Comparison of ENCODE assay signal across 8 mouse cellular contexts in genomic region chr4:136247729-136248463, GRCm38 (mm10). TPM values are rescaled to one million over a fixed set of nuclear protein-coding genes. Genes with fewer than 3 reads are reported as not detected.
A peak's percentile ranks its signal among the peaks of the same experiment; 100 is the strongest.
DNase-seq lines count a peak whose midpoint lies in the region; ATAC-seq and TF ChIP-seq lines count a peak whose summit lies in the region.

Gene Tcea3, plus strand, starts transcription at chr4:136247729.

- peaks cover 12% of the 10 kb centered on the region for H3K27me3 ChIP-seq in intestine, embryonic 15.5 days (replicated peaks)
- peaks cover 94% of the 10 kb centered on the region for H3K27me3 ChIP-seq in liver, embryonic 15.5 days
- peaks cover 61% of the 10 kb centered on the region for H3K27me3 ChIP-seq in neural tube, embryonic 15.5 days (replicated peaks)

- peak within 1 kb of the TSS; percentile 99 for H3K4me2 ChIP-seq in intestine, embryonic 15.5 days (replicated peaks)
- peak within 1 kb of the TSS; percentile 53 for H3K4me2 ChIP-seq in liver, embryonic 15.5 days
- H3K4me2 ChIP-seq in neural tube, embryonic 15.5 days: peak within 1 kb of the TSS; percentile 77

- peak; percentile 41 for ATAC-seq in intestine, embryonic 15.5 days
- peak; percentile 34; the same call in 1 of the 2 replicates for ATAC-seq in liver, embryonic 15.5 days (ENCODE audit: insufficient read depth)
- ATAC-seq in neural tube, embryonic 15.5 days (ENCODE audit: low FRiP score): no peak
- ATAC-seq in megakaryocyte-erythroid progenitor cell, adult 5-6 weeks (replicated peaks; ENCODE audit: low FRiP score, low TSS enrichment, poor library complexity, severe bottlenecking): no peak

- peaks cover 8 to 25% of the 10 kb centered on the region in 2 experiments for H3K4me1 ChIP-seq in ES-E14 (ENCODE audit: control insufficient read depth in 2 of 2, insufficient read depth in 2 of 2, low read length in 2 of 2, poor library complexity in 1 of 2)
- peaks cover 44% of the 10 kb centered on the region for H3K4me1 ChIP-seq in intestine, embryonic 15.5 days (replicated peaks)
- H3K4me1 ChIP-seq in liver, embryonic 15.5 days (replicated peaks): peaks cover 24% of the 10 kb centered on the region
- peaks cover 36% of the 10 kb centered on the region for H3K4me1 ChIP-seq in neural tube, embryonic 15.5 days

- peak; percentile 49 for DNase-seq in ES-E14 (ENCODE audit: low read depth, low spot score)
- peak; percentile 53 to 67 for DNase-seq in adrenal gland, postnatal 36 days
- DNase-seq in gastrocnemius, postnatal 25 days: peak; percentile 83
- DNase-seq in layer of hippocampus, postnatal 36 days: no peak

- in situ Hi-C loops in ES-E14 (cut with MboI; ENCODE audit: low sequenced_read_pairs in 2 of 2, unreplicated experiment in 2 of 2): no loop called here

- H3K4me3 ChIP-seq in ES-E14 (ENCODE audit: insufficient read depth in 1 of 2, low read depth in 1 of 2, low read length in 2 of 2, poor library complexity in 1 of 2, severe bottlenecking in 1 of 2): peak within 1 kb of the TSS; percentile 76 to 92
- peak within 1 kb of the TSS; percentile 54 for H3K4me3 ChIP-seq in intestine, embryonic 15.5 days (replicated peaks)
- peak within 1 kb of the TSS; percentile 54 for H3K4me3 ChIP-seq in liver, embryonic 15.5 days (replicated peaks)
- H3K4me3 ChIP-seq in neural tube, embryonic 15.5 days (replicated peaks): peak within 1 kb of the TSS; percentile 39

- peaks cover 15% of the 10 kb centered on the region for H3K36me3 ChIP-seq in ES-E14 (ENCODE audit: control insufficient read depth, insufficient read depth, low read length, poor library complexity, severe bottlenecking)
- 0 out of 2 replicates have a peak, but pooled peaks cover 2% of the 10 kb centered on the region for H3K36me3 ChIP-seq in intestine, embryonic 15.5 days
- no peaks in the 10 kb centered on the region for H3K36me3 ChIP-seq in liver, embryonic 15.5 days (replicated peaks)
- no peaks in the 10 kb centered on the region for H3K36me3 ChIP-seq in neural tube, embryonic 15.5 days

- peak within 1 kb of the TSS; percentile 97 for H3K27ac ChIP-seq in ES-E14 (ENCODE audit: insufficient read depth, low read depth, low read length, poor library complexity, severe bottlenecking)
- H3K27ac ChIP-seq in intestine, embryonic 15.5 days: peak within 1 kb of the TSS; percentile 27; the same call in 1 of the 2 replicates
- H3K27ac ChIP-seq in liver, embryonic 15.5 days (replicated peaks): 0 out of 2 replicates have a peak within 1 kb of the TSS, but pooled peaks have one; percentile 9
- no peak within 1 kb of the TSS for H3K27ac ChIP-seq in neural tube, embryonic 15.5 days (replicated peaks)

- no peaks in the 10 kb centered on the region for H3K9me3 ChIP-seq in ES-E14 (ENCODE audit: control insufficient read depth, insufficient read depth, low read depth, low read length)
- H3K9me3 ChIP-seq in intestine, embryonic 15.5 days: no peaks in the 10 kb centered on the region
- H3K9me3 ChIP-seq in liver, embryonic 15.5 days (replicated peaks): no peaks in the 10 kb centered on the region
- no peaks in the 10 kb centered on the region for H3K9me3 ChIP-seq in neural tube, embryonic 15.5 days (replicated peaks)

- WGBS in intestine, embryonic 15.5 days: under 1% methylated on average over 46 of the region's 46 CpGs
- 1% methylated on average over 46 of the region's 46 CpGs for WGBS in liver, embryonic 15.5 days (ENCODE audit: insufficient replicate concordance)
- under 1% methylated on average over 45 of the region's 46 CpGs for WGBS in neural tube, embryonic 15.5 days

- H3K9ac ChIP-seq in ES-E14 (ENCODE audit: insufficient read depth, low read depth, low read length, poor library complexity, severe bottlenecking): peak within 1 kb of the TSS; percentile 73
- H3K9ac ChIP-seq in intestine, embryonic 15.5 days: peak within 1 kb of the TSS; percentile 58
- peak within 1 kb of the TSS; percentile 21; the same call in 1 of the 2 replicates for H3K9ac ChIP-seq in liver, embryonic 15.5 days
- H3K9ac ChIP-seq in neural tube, embryonic 15.5 days (replicated peaks): no peak within 1 kb of the TSS

TF ChIP-seq in ES-E14, 5 proteins besides CTCF, POLR2A, EP300 and RAD21:
- TF ChIP-seq ZC3H11A (IDR thresholded peaks at IDR 0.05; ENCODE audit: borderline replicate concordance, low read depth, low read length): no peak
- no peak for TF ChIP-seq HCFC1 (IDR thresholded peaks at IDR 0.05; ENCODE audit: borderline replicate concordance, insufficient read depth, low read length)
- no peak for TF ChIP-seq MAFK (IDR thresholded peaks at IDR 0.05; ENCODE audit: insufficient read depth, low read depth, low read length)
- TF ChIP-seq CHD2 (IDR thresholded peaks at IDR 0.05; ENCODE audit: low read depth, low read length): no peak
- no peak for TF ChIP-seq ZNF384 (IDR thresholded peaks at IDR 0.05; ENCODE audit: low read depth, low read length)

RNA-seq across cellular contexts. Expression of gene Tcea3, which starts in this region (rescaled TPM):
- 75.1 and 104 TPM in 2 replicates for total RNA-seq in ES-E14 (2012; rRNA removed)
- total RNA-seq in adrenal gland, postnatal 36 days (2021): 1 to 10 TPM; 2.7 to 2.8 TPM
- 100 to 1,000 TPM; 234 to 298 TPM for total RNA-seq in gastrocnemius, postnatal 25 days (2021)
- 18.3 and 19.0 TPM in 2 replicates for polyA plus RNA-seq in intestine, embryonic 15.5 days (2015; fragmentation: Nextera tagmentation; extraction: Ambion mirVana)
- 19.2 and 20.9 TPM in 2 replicates for polyA plus RNA-seq in liver, embryonic 15.5 days (2015; fragmentation: Nextera tagmentation; extraction: Ambion mirVana)
- polyA plus RNA-seq in neural tube, embryonic 15.5 days (2015; fragmentation: Nextera tagmentation; extraction: Ambion mirVana): 2.2 and 2.5 TPM in 2 replicates
- under 1 TPM; 0.27 to 0.30 TPM for total RNA-seq in layer of hippocampus, postnatal 36 days (2021)
- total RNA-seq in megakaryocyte-erythroid progenitor cell, adult 5-6 weeks (2014; fragmentation: Nextera tagmentation): not detected in 2 replicates
- not detected in 2 replicates for total RNA-seq in megakaryocyte-erythroid progenitor cell, adult 5-6 weeks (2017)

Comparison
In these comparisons a context has a peak if more than half of its experiments do, and no peak if none do; other contexts are left out.
1. RNA of gene Tcea3 (total RNA-seq): 234 to 298 TPM in gastrocnemius, postnatal 25 days and 75.1 to 104 TPM in ES-E14; 2.7 to 2.8 TPM in adrenal gland, postnatal 36 days, 0.27 to 0.30 TPM in layer of hippocampus, postnatal 36 days and not detected in megakaryocyte-erythroid progenitor cell, adult 5-6 weeks; every median in the first group is over 10 times any median in the second.
2. DNase-seq: peak in ES-E14 (single experiment), adrenal gland, postnatal 36 days (2 of 2) and gastrocnemius, postnatal 25 days (single experiment); none in layer of hippocampus, postnatal 36 days (0 of 2).
3. ATAC-seq: peak in intestine, embryonic 15.5 days (single experiment) and liver, embryonic 15.5 days (single experiment); none in neural tube, embryonic 15.5 days (single experiment) and megakaryocyte-erythroid progenitor cell, adult 5-6 weeks (single experiment).
4. Peak in every context shown above with its lines, with median percentiles within 50 percentile points of each other: H3K4me3 ChIP-seq and H3K4me2 ChIP-seq.